Mouse (Mus musculus) limb, embryonic 12.5 days (tissue): ENCODE data around the gene Ptprd. TPM values are rescaled to one million over a fixed set of nuclear protein-coding genes. Genes with fewer than 3 reads are reported as not detected.

Source experiments
- ATAC-seq: fragments of 200-750 bp; cut with Nextera tagmentation; 2 replicates; pipeline ENCODE4 v1.8.0; 2017; ENCODE audit warnings: low read depth, moderate TSS enrichment; ENCODE audit not compliant: insufficient number of reproducible peaks, insufficient read depth, low FRiP score, low TSS enrichment
- H3K27ac ChIP-seq: fragments of 300-500 bp; sonication (generic); 2 replicates; pipeline ENCODE4 v1.5.1; 2016; ENCODE audit warnings: mild to moderate bottlenecking, moderate library complexity
- H3K27me3 ChIP-seq: fragments of 300-500 bp; sonication (generic); 2 replicates; pipeline ENCODE4 v1.6.1; 2016; ENCODE audit warnings: mild to moderate bottlenecking, moderate library complexity
- H3K36me3 ChIP-seq: fragments of 300-500 bp; sonication (generic); 2 replicates; pipeline ENCODE4 v1.6.1; 2016; ENCODE audit warnings: mild to moderate bottlenecking, moderate library complexity
- H3K4me1 ChIP-seq: fragments of 300-500 bp; sonication (generic); replicated peaks from 2 replicates; pipeline ENCODE4 v1.6.1; 2016
- H3K4me2 ChIP-seq: fragments of 300-500 bp; sonication (generic); 2 replicates; pipeline ENCODE4 v1.6.1; 2016; ENCODE audit warnings: mild to moderate bottlenecking, moderate library complexity
- H3K4me3 ChIP-seq: fragments of 300-500 bp; sonication (generic); replicated peaks from 2 replicates; pipeline ENCODE4 v1.5.1; 2016; ENCODE audit warnings: mild to moderate bottlenecking
- H3K9ac ChIP-seq: fragments of 300-500 bp; sonication (generic); replicated peaks from 2 replicates; pipeline ENCODE4 v1.6.1; 2016; ENCODE audit warnings: mild to moderate bottlenecking, moderate library complexity
- H3K9me3 ChIP-seq: fragments of 300-500 bp; sonication (generic); 2 replicates; pipeline ENCODE4 v1.6.1; 2016; ENCODE audit warnings: mild to moderate bottlenecking, moderate library complexity
- WGBS: fragments of 180-500 bp; shearing (Covaris S2); methylation state at CpG from one replicate; pipeline ENCODE4 v1.1.7; 2016; 5-methylcytosine and 5-hydroxymethylcytosine counted together
- polyA plus RNA-seq: library from polyadenylated mRNA; unstranded; fragments of >200 nt; fragmentation: Nextera tagmentation; extraction: Ambion mirVana; gene quantifications from 2 replicates; pipeline ENCODE4 v1.2.1, GENCODE M21; 2016

Gene Ptprd
- polyA plus RNA-seq, 1 experiment from 2014 or later, result 30.9 TPM

- H3K27ac ChIP-seq, result no peak overlapping the region
- no peak overlapping the region for H3K4me3 ChIP-seq
- no peaks in the 10 kb centered on the region for H3K36me3 ChIP-seq
- no peaks in the 10 kb centered on the region for H3K4me1 ChIP-seq
- H3K9ac ChIP-seq, result no peak overlapping the region
- ATAC-seq, result no peak
- no peaks in the 10 kb centered on the region for H3K27me3 ChIP-seq
- WGBS, result 11% methylated on average over 4 of the region's 4 CpGs
- H3K9me3 ChIP-seq, result no peaks in the 10 kb centered on the region
- H3K4me2 ChIP-seq, result no peak overlapping the region
Observed at GRCm38 (mm10) chr4:76021670-76022069, 2190.1 kb downstream of the Ptprd start.

- no peak overlapping the region for H3K4me3 ChIP-seq
- H3K9ac ChIP-seq, result no peak overlapping the region
- no peaks in the 10 kb centered on the region for H3K4me1 ChIP-seq
- no peaks in the 10 kb centered on the region for H3K36me3 ChIP-seq
- no peak overlapping the region for H3K4me2 ChIP-seq
- 78% methylated on average over 3 of the region's 3 CpGs for WGBS
- no peaks in the 10 kb centered on the region for H3K9me3 ChIP-seq
- no peaks in the 10 kb centered on the region for H3K27me3 ChIP-seq
- H3K27ac ChIP-seq, result no peak overlapping the region
- ATAC-seq, result no peak
Observed at GRCm38 (mm10) chr4:76015026-76015425, 2196.7 kb downstream of the Ptprd start.

DNA sequence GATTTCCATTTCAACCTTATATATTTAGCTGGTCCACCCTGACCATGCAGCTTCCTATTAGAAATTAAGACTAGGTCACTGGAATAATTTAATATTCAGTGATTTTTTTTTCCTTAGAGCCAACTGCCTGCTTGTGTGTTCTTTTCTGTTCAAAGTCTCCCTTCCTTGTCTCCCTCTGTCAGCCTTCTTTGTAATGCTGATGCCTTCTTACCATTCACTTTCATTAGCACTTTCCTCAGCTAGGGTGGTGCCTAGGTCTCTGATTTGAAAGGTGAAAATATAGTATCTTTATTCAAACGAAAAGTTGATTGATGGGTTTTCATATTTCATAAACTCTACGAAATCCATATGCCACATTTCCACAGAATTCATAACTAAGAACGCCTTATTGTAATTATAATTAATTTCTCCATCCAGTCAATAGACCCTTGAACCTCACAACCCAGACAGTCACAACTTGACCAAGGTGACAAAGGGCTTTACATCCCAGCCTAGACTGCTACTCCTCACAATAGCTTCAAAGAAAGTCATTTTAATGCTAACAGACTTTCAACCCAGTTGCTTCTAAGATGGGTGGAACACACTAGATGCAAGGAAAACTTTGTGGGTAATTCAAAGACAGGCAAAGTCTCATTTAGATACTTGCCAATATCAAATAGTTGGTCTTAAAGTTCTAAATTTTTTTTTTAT is 2197.5 kb downstream of the Ptprd start:
- Histone ChIP-seq H3K36me3 (no peaks in the 10 kb centered on the region), H3K27me3 (no peaks in the 10 kb centered on the region), H3K4me3 (no peak overlapping the region), H3K4me2 (no peak overlapping the region), H3K9me3 (no peaks in the 10 kb centered on the region), H3K9ac (no peak overlapping the region), H3K4me1 (no peaks in the 10 kb centered on the region), H3K27ac (no peak overlapping the region)
- ATAC-seq, result no peak
- 51% methylated on average over 3 of the region's 3 CpGs for WGBS

DNA sequence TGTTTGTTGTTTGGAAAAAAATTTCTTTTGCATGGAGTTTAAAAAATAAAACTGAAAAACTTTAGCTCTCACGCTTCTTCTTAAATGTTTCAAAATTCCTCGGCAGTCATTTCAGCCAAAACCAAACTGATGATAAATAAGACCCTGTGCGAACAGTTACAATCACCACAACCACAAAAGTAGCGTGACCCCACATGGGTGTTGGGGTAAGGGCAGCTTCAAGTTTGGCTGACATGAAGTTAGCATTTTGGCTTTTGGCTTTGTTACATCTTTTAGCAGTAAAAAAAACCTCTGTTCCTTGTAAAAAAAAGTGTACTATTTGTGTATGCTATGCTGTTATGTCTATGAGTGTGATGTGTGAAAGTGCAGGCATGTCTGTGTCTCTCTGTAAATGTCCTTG is 2203.2 kb downstream of the Ptprd start:
- no peaks in the 10 kb centered on the region for H3K9me3 ChIP-seq
- H3K27ac ChIP-seq, result no peak overlapping the region
- no peaks in the 10 kb centered on the region for H3K36me3 ChIP-seq
- H3K27me3 ChIP-seq, result no peaks in the 10 kb centered on the region
- H3K4me2 ChIP-seq, result no peak overlapping the region
- no peak for ATAC-seq
- H3K9ac ChIP-seq, result no peak overlapping the region
- H3K4me1 ChIP-seq, result peaks cover 7% of the 10 kb centered on the region; the same call in 1 of the 2 replicates
- 90% methylated on average over 4 of the region's 4 CpGs for WGBS
- H3K4me3 ChIP-seq, result no peak overlapping the region

DNA sequence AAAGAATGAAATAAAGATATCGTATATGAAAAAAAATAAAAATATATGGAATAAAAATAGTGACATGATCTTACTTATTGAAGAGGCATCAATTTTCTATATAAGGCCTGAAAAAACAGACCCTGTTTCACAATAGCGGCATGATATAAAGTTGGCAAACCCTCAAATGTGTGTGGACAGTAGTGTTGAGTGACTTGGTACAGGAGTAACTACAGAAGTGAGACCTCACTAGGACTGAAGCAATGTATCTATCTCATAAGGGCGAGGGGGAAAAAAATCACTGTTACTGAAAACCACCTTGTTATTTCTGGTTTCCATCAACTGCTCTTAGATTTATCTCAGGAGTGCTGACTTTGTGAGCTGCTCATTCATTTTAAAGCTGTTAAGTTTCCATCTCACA is 2204.5 kb downstream of the Ptprd start:
- ATAC-seq, result no peak
- WGBS, result 82% methylated on average over 3 of the region's 3 CpGs
- Histone ChIP-seq H3K4me2 (no peak overlapping the region), H3K36me3 (no peaks in the 10 kb centered on the region), H3K27me3 (no peaks in the 10 kb centered on the region), H3K9me3 (no peaks in the 10 kb centered on the region), H3K27ac (no peak overlapping the region), H3K4me3 (no peak overlapping the region), H3K9ac (no peak overlapping the region), H3K4me1 (peaks cover 7% of the 10 kb centered on the region; the same call in 1 of the 2 replicates)

DNA sequence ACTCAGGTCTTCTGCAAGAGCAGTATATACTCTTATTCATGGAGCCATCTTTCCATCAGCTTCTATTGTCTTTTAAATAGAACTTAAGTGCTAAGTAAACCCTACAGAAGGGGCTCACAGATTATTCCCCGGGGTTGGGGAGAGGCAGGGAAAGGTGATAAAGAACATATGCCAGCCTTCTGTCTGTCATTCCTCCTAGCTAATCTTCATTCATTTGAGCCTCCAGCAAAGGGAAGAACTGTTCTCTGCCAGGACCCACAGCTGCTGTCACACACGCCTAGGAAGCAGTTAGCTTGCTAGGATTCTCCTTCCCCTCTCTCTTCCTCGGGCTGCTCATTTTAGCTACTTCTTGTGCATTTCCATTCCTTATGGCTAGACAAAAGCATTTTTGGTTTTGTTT is 2205.0 kb downstream of the Ptprd start:
- ATAC-seq, result no peak
- no peak overlapping the region for H3K4me3 ChIP-seq
- no peaks in the 10 kb centered on the region for H3K36me3 ChIP-seq
- no peak overlapping the region for H3K9ac ChIP-seq
- H3K4me2 ChIP-seq, result no peak overlapping the region
- no peaks in the 10 kb centered on the region for H3K27me3 ChIP-seq
- peaks cover 7% of the 10 kb centered on the region; the same call in 1 of the 2 replicates for H3K4me1 ChIP-seq
- H3K27ac ChIP-seq, result no peak overlapping the region
- 49% methylated on average over 3 of the region's 3 CpGs for WGBS
- no peaks in the 10 kb centered on the region for H3K9me3 ChIP-seq

DNA sequence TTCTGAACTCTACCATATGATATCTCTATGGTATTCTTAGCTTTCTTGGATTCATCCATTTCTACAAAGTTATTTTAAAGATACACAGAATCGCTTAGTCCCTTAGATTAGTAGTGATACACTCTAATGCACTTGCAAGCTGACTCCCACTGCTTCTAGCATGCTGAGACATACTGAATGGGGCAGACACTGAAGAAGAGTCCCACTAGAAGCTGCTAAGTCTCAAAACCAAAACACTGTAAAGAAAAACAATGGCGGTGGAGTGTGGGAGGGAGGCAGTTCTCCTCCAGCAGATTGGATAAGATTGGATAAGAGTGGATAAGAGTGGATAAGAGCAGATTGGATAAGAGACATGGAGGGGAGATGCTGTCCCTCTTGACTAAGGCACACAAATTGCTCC is 2207.6 kb downstream of the Ptprd start:
- Histone ChIP-seq H3K27ac (no peak overlapping the region), H3K36me3 (no peaks in the 10 kb centered on the region), H3K4me1 (peaks cover 7% of the 10 kb centered on the region; the same call in 1 of the 2 replicates), H3K27me3 (no peaks in the 10 kb centered on the region), H3K9me3 (no peaks in the 10 kb centered on the region), H3K9ac (no peak overlapping the region), H3K4me2 (no peak overlapping the region), H3K4me3 (no peak overlapping the region)
- 92% methylated on average over 2 of the region's 2 CpGs for WGBS
- ATAC-seq, result no peak

DNA sequence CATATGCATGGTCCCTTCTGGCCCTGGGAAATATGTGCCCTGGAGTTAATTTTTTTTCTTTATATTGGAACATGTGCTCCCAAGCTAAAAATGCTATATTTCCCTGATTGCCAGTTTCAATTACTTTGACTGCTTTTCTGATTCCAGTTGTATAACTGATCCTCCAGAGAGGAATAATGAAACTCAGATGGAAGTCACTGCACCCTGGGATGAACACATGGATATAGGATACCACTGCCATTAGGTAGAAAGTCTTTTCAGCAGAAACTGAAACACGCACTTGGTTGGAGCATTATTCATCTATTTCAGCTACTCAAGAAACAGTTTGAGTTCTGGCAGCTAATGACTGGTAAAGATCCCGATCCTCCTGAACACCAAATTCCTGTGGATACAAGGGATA is 2211.5 kb downstream of the Ptprd start:
- WGBS, result 73% methylated on average over 2 of the region's 2 CpGs
- Histone ChIP-seq H3K27ac (no peak overlapping the region), H3K9me3 (no peaks in the 10 kb centered on the region), H3K4me2 (no peak overlapping the region), H3K36me3 (no peaks in the 10 kb centered on the region), H3K9ac (no peak overlapping the region), H3K4me3 (no peak overlapping the region), H3K4me1 (peaks cover 4% of the 10 kb centered on the region; the same call in 1 of the 2 replicates), H3K27me3 (no peaks in the 10 kb centered on the region)
- no peak for ATAC-seq

GRCm38 (mm10) chr4:75995841-75996240 is 2215.9 kb downstream of the Ptprd start:
- H3K27ac ChIP-seq, result no peak overlapping the region
- H3K4me2 ChIP-seq, result no peak overlapping the region
- H3K4me1 ChIP-seq, result no peaks in the 10 kb centered on the region; the same call in 1 of the 2 replicates
- H3K9me3 ChIP-seq, result no peaks in the 10 kb centered on the region
- H3K27me3 ChIP-seq, result no peaks in the 10 kb centered on the region
- WGBS, result 70% methylated on average over 4 of the region's 4 CpGs
- H3K9ac ChIP-seq, result no peak overlapping the region
- no peaks in the 10 kb centered on the region for H3K36me3 ChIP-seq
- ATAC-seq, result no peak
- no peak overlapping the region for H3K4me3 ChIP-seq

- Histone ChIP-seq H3K27me3 (no peaks in the 10 kb centered on the region), H3K4me3 (no peak overlapping the region), H3K9ac (no peak overlapping the region), H3K4me2 (no peak overlapping the region), H3K27ac (no peak overlapping the region), H3K36me3 (no peaks in the 10 kb centered on the region), H3K9me3 (no peaks in the 10 kb centered on the region), H3K4me1 (no peaks in the 10 kb centered on the region; the same call in 1 of the 2 replicates)
- no peak for ATAC-seq
- 88% methylated on average over 4 of the region's 4 CpGs for WGBS
Observed at GRCm38 (mm10) chr4:75994576-75994975, 2217.2 kb downstream of the Ptprd start.

- Histone ChIP-seq H3K9ac (no peak overlapping the region), H3K36me3 (no peaks in the 10 kb centered on the region), H3K4me1 (no peaks in the 10 kb centered on the region; the same call in 1 of the 2 replicates), H3K4me3 (no peak overlapping the region), H3K27ac (peak overlapping the region; percentile 45; the same call in 1 of the 2 replicates), H3K27me3 (no peaks in the 10 kb centered on the region), H3K4me2 (no peak overlapping the region), H3K9me3 (no peaks in the 10 kb centered on the region)
- WGBS, result 58% methylated on average over 7 of the region's 7 CpGs
- ATAC-seq, result no peak
Observed at GRCm38 (mm10) chr4:75993092-75993491, 2218.7 kb downstream of the Ptprd start.
